Mouse (Mus musculus): ENCODE results near the gene Tns3.
A peak's percentile ranks its signal among the peaks of the same experiment; 100 is the strongest.
"Not testable (repeated sequence)": the region's sequence is repeated elsewhere in the genome, so short reads cannot be mapped to it uniquely, and the experiment has no call there.

Gene Tns3

GRCm38 (mm10) chr11:8645609-8646008 lies 18.7 kb downstream of the Tns3 start:
- DNase-seq (ENCODE audit: low spot score): no peak

GRCm38 (mm10) chr11:8644272-8644671 lies 20.1 kb downstream of the Tns3 start:
- DNase-seq (ENCODE audit: low spot score): no peak

- DNase-seq (ENCODE audit: low spot score): no peak
Measured at GRCm38 (mm10) chr11:8641634-8642277, 22.6 kb downstream of the Tns3 start.

DNA sequence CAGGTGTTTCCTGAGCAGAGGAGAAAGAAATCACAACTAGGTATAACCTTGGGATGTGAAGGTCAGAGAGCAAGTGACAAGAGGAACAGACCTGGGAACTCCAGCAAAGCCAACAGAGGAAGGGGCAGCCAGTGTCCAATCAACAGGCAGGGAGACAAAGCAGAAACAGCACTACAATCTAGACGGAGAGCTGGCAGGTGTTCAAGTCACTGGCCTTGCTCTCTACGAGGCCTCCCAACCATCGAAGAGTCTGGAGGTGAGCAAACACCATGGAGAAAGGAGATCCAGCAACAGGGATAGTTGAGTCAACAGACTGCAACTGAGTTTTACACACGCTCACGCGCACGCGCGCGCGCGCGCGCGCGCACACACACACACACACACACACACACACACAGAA lies 24.6 kb downstream of the Tns3 start:
- no peak for DNase-seq (ENCODE audit: low spot score)

DNA sequence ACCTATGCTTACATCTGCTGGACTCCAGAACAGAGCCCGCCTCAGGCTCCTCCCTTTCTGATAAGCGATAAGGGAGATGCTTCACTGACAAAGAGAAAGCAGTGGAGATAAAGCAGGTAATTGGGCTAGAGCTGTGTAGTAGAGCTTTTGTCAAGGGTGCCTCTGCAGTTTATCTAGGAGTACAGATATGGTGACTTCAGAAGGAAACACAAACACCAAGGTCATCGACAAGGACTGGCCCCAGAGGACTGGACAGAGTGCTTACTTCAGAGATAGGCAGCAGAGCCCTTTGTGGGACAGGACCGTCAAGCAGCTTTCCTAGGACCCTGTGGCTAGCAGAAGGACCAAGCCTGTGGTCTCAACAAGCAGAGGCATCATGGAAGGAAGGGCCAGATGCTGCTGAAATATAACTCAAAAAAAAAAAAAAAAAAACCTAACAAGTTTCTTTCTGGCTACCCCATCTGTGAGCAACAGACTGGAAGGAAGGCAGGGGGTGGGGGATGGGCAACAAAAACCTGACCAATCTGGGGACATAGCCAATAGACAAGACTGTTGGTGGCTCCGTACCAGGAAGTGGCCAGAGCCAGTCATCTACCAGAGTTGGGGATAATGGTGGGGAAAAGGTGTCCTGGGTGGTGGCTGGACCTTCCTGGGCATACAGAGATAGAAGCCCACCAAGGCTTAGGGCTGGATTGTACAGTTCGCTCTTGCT lies 25.2 kb downstream of the Tns3 start:
- no peak for DNase-seq (ENCODE audit: low spot score)

GRCm38 (mm10) chr11:8637469-8638447 lies 26.6 kb downstream of the Tns3 start:
- no peak for DNase-seq (ENCODE audit: low spot score)

DNA sequence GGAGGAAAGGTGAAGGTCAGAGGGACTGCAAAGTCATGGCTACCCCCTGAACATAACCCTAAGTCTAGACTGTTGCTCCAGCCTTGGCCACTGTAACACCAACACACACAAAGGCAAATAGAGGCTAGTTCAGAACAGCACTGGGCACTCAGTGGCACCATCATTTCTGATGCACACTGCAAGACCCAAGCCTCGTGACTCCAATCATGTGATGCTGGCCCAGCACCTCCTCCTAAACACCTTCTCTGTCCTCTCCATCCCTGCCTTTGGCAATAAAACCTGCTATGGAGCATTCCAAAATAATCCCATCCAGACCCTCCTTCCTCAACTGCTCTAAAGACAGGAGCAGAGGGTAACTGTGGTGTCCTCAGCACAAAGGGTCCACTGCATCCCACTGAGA lies 27.7 kb downstream of the Tns3 start:
- no peak for DNase-seq (ENCODE audit: low spot score)

GRCm38 (mm10) chr11:8635778-8636177 lies 28.6 kb downstream of the Tns3 start:
- no peak for DNase-seq (ENCODE audit: low spot score)

DNA sequence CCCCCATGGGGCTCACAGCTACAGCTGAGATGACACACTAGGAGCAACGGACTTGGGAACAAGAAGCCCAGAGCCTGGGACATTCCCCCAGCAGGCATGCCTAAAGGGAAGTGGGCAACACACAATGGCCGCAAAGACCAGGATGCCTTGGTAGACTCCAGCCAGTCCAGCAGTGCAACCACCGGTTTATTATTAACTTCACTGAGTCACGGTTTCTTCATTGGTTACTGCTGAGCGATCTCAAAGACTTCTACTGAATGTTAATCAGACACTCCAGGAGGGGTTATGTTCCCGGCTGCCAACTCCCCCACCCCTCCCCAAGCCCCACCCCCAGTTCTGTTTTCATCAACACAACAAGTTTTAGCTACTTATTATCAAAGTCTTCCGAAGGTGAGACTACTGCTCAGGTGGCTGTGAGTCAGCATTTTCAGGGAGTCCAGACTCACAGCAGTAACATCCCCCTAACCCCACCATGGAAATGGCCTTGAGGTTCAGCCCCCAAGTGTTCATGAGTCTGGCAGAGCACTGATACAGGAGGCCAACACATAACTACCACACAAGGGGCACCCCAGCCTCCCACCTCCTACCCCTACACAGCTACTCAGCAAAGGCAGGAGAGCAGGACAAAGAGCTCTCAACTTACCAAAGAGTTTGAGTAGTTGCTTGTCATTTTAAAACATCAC lies 29.5 kb downstream of the Tns3 start:
- no peak for DNase-seq (ENCODE audit: low spot score)

DNA sequence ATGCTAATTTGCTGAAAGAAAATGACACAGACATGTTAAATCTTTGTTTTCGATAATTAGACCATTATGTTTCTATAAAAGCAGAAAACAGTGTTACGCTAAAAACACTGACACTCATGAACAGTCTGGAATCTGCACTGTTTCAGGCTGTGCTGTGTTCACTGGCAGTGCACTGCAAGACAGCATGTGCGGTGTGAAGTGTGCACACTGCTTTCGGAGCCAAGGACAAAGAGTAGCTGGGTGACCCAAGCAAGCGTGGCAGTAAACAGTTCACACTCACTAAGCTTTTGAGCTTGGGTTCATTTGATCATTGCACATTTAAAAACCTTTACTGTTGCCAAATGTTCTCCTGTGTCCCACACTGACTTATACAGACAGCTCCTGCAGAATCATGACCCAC lies 32.2 kb downstream of the Tns3 start:
- DNase-seq (ENCODE audit: low spot score): no peak

DNA sequence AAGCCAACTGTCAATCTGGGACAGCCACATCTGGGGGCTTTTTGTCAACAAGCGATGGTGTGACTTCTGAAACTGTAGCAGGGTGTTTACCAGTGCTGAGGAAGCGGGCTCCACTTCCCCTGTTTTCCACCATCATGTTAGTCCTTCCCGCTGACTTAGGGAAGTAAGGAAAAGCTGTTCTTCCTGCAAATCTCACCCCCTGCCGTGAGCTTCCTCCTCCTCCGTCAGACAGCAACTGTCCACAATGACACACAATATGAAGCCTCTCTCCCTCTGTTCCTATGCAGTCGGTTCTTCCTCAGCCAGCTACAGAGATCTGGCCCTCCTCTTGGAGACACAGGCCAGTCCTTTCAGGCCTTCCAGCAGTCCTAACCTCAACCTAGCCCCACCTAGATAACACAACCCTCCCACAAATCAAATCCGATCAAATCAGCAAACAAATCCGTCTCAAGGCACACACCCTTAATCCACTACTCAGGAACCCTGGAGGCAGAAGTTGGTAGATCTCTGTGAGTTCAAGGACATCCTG lies 34.4 kb downstream of the Tns3 start:
- DNase-seq (ENCODE audit: low spot score): no peak

GRCm38 (mm10) chr11:8629326-8629725 lies 35.0 kb downstream of the Tns3 start:
- no peak for DNase-seq (ENCODE audit: low spot score)

- DNase-seq (ENCODE audit: low spot score): no peak
Measured at GRCm38 (mm10) chr11:8628846-8629253, 35.5 kb downstream of the Tns3 start.

DNA sequence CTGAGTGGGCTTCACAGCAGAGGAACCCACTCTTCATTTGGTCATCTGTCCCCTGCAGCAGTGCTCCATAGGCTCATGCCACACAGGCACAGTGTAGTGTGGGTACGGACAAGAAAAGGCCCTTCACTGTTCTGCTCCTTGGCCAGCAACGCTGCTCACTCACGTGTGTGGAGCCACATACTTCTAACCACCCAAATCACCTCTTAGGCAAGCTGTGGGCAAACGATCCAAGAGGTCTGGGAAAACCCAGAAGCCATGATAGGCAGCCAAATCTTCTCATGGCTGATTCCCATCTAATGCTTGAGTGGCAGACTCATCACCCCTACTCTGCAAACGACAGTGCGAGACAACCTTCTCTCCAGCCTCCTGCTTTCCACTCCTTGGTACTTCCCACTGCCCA lies 37.2 kb downstream of the Tns3 start:
- DNase-seq (ENCODE audit: low spot score): no peak

- DNase-seq (ENCODE audit: low spot score): no peak
Measured at GRCm38 (mm10) chr11:8626715-8627114, 37.6 kb downstream of the Tns3 start.

GRCm38 (mm10) chr11:8625915-8626604 lies 38.3 kb downstream of the Tns3 start:
- DNase-seq (ENCODE audit: low spot score): no peak

DNA sequence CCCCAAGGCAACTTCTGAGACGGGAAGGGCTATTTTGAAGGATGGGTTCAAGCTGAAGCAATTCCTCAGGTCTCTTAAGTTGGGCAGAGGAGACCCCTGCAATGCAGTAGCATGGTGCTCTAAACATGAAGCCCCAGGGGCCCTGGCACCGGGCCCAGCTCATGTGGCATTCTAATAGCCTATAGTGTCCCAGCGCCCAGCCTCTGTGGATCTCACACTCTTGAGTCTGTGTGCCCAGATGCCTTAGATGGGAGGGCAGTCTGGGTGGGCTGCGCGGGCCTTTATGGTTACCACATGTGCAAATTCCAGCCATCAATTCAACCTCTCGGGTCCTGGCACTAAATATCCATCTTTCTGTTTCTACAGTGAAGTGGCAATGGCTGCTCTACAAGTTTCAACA lies 38.9 kb downstream of the Tns3 start:
- no peak for DNase-seq (ENCODE audit: low spot score)

DNA sequence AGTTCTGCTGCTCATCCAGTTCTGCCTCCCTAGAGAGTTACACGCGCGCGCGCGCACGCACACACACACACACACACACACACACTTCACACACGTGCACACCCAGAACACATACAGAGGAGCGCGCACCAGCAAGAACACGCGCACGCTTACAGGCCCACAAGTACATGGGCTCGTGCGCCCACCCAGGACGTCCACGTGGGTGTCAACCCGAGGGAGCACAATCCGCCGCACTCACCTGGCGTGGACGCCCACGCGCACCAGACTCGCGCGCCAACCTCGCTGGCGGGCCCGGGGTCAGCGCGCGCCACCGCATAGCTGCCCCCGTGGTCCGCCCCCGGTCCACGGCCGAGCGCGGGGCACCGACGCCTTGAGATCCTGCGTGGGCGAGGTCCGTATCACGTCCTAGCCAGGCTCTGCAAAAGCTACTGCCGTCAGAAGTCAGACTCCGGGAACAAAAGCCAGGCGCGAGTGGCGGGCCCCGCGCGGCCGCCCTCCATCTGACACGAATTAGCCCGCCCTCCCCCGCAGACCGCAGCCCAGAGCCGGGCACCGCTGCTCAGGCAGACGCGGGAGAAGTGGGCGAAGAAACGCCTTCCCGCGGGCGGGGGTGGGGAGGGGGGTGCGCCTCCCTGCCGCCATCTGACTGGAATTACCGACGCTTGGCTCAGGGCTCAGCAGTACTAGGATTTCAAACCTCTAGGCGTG lies 40.0 kb downstream of the Tns3 start:
- peak; percentile 34 for DNase-seq (ENCODE audit: low spot score)

DNA sequence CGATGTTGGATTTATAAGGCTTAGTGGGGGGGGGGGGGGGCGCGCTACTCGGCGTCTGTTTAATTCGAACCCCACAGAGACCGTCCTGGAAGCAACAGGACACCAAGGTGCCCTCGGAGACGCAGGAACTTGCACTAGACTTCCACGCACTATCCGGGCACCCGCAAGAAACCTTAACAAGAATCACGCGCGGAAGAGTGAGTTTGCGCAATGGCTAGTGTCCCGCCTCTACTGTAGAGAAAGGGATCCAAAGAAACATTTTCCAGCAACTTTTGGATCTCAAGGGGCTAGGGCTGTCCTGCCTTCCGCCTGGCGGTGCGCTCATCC lies 40.5 kb downstream of the Tns3 start:
- no peak for DNase-seq (ENCODE audit: low spot score)

DNA sequence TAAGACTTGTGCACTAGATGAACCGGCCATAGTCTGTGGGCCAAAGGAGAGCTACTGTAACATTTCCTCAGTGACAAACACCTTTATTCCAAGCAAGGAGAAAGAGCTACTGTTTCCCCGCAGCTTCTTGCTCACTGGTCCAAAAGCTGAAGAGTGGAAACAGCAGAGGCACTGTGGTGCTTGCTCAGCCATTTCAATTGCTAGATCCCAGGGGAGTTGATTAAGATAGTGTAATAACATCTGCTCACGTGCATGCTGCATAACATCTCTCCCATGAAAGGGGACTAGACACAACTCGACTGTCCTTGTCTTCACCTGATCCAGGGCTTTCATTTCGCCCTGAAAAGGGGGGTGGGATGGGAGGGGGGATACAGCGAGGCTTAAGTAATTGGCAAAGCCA lies 41.7 kb downstream of the Tns3 start:
- DNase-seq (ENCODE audit: low spot score): no peak

GRCm38 (mm10) chr11:8619111-8619510 lies 45.2 kb downstream of the Tns3 start:
- not testable (repeated sequence) for DNase-seq (ENCODE audit: low spot score)
